Mouse (Mus musculus) adrenal gland, adult 18-20 months (tissue): ENCODE data around the gene Lmo7. TPM values are rescaled to one million over a fixed set of nuclear protein-coding genes. Genes with fewer than 3 reads are reported as not detected.

Experiments
- DNase-seq, 2 experiments: peaks; one replicate each; pipeline ENCODE4 v3.0.0; 2021 to 2022; ENCODE audit warnings: low spot score in 2 of 2
- total RNA-seq, 2 experiments: library from RNA; stranded (reverse); gene quantifications; 1 replicate in 1 of 2; 2 replicates in 1 of 2; pipeline ENCODE4 v1.2.3; 2021

The Lmo7 gene
- total RNA-seq, 2 experiments from 2014 or later: 15.9 to 18.3 TPM

DNA sequence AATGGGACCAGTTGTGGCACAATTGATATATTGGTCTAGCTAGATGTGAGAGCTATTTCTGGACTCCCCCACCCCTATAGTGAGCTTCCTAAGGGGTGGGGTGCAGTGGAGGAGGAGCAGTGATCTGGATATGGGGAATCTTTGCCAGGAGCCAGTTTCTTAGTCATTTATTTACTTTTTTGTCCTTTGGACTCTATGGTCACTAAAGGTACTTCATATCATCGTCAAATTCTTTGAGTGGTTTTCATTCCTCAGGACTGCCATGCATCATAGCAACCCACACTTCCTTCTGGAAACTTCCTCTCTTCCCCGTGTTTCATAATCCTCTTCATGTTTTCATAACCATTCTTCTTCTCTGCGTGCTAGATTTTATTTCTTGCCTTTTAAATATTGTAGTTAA is 104.4 kb downstream of the Lmo7 start:
- no peak for DNase-seq

DNA sequence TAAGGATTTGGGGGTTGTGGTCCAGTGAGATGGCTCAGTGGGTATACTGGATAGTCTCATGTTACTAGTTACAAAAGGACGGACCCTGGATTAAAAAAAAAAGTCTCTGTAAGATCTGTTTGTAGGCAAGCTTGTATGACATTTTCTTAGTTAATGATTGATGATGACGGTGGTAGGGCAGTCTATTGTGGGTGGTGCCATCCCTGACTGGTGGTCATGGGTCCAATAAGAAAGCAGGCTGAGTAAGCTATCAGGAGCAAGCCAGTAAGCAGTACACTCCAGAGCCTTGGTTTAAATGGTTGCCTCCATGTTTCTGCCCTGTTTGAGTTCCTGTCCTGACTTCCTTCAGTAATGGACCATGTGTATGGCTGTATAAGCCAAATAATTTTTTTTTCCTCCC is 106.6 kb downstream of the Lmo7 start:
- no peak for DNase-seq

DNA sequence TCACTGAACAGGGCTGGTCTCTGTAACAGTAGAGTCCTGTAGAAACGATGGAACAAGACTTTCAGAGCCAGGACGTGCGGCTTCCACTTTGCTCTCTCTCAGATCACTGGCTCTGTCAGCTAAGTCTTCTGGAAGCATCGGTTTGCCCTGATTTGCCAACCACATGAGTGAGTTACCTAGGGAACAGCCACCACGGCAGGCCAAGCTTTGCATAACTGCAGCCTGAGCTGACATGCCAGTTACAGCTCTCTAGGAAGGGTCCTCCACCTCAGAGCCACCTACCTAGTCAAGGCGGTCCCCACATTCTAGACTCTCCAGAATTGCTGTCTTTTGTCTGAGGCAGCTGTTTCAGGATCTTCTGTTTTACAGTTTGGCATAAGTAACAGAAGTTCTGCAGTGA is 107.4 kb downstream of the Lmo7 start:
- no peak for DNase-seq

DNA sequence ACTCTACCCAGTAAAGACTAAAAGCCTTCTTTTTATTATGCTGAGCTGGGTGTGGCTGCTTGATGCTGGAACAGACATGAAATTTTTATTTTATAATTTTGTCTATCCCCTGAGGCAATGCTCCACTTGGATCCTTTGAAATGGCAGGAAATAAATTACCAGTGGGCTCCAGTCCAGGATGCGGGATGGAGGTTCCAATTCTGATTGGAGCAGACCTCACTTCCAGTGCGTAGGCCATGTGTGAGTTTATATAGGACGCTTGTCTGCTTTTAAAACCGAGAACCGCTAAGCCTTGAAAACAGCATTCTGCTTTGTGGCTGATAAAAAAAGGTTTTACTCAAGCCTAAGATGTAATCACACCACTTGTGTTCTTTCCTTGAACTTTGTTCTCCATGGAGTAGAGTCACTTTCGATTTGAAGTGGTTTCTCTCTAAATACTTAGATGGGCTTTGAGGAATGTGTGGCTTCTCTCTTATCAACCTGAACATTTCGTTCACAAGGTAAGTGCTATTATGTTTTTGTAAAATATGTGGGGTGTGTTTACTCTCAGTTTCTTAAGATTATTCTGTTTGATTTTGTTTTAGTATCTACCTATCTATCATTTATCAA is 108.6 kb downstream of the Lmo7 start:
- DNase-seq: no peak

DNA sequence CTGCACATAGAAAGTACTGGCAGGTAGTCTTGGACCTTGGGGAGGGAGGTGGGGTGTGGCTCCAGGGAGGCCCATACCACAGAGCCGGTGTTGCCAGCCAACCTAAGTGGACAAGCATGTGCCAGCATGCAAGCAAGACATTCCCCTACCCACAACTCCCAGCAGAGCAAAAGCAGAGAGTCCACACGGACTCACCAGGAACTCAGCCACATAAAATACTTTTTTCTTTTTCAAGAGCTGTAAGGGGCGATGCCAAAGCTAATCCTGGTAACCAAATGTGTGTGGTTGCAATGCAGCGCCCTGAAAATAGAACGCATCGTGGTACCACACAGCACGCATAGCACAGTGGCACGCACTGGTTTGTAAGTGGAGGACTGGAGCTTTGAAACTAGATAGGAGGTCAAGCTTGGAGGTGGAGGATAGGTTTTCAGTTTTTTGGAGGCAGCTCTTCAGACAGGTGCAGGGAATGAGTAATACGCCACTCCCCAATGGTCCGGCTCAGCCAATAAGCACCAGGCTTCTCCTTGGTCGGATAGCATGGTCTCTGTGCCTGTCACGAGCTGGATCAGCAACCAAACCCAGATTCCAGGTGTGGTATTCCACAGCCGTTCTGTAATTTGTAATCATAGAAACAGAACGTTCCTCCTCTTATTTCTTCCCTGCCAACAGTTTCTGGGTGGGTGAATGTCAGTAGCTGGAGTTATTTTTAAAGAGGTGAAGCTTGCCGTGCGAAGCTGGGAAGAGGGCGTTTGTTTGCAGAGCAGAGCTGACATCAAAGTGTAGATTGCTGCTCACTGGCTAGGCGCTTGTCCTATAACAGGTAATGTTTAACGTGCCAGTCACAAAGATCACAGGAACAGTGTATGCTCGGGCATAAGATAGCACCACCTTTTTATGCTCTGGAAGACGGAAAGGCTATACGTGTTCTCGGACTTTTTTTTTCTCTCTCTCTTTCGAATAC is 110.3 kb downstream of the Lmo7 start:
- DNase-seq: no peak

DNA sequence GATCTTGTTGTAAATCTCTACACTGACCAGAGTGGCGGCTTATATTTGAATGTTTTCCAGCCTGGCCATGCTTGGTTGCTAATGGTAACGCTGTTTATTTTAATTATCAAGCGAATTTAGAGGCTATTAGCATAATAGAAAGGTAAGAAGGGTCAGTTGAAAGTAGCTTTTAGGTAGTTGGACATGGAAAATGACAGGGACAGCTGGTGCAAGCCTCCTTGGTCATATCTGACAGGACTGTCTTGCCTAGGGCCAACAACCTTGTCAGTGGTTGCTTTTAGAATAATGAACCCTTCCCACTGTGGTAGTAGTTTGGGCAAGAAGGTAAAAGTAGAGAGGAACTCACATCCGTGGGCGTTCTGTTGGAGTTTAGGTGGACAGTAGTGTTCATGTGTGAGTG is 111.5 kb downstream of the Lmo7 start:
- DNase-seq: no peak

DNA sequence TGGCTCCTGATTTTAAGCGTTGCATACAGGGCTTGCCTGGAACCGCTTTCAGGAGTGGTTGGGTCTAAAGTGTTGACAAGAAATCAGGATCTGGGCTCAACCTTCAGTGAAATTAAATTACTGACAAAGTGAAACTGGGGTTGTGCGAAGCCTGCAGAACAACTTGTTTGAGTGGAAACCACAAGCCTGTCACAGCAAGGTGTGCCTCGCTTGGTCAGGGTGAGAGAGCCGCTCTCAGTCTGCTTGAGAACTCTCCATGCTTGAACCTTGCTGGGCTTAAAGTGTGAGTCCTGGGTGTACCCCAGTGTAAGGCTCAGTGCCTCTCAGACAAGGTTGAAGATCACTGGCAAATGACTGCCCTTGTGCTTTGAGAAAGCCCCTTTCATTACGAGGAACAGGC is 112.8 kb downstream of the Lmo7 start:
- no peak for DNase-seq

DNA sequence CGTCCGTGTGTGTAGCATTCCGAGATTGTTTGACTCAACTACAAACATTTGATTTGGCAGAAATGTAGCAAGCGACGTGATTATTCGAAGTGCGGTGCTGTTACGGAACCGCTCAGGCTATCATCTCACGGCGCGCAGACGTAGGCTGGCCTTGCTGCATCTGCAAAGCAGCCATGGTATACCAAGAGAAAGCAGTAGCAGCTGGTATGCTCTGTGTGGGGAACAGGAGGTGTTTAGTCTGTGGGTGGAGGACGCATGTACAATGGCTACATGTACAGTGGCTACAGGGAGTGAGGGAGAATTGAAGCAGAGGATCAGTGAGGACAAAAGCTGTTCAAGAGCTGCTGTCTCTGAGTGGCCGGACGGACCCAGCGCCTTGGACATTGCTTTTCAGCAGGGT is 113.7 kb downstream of the Lmo7 start:
- no peak for DNase-seq

DNA sequence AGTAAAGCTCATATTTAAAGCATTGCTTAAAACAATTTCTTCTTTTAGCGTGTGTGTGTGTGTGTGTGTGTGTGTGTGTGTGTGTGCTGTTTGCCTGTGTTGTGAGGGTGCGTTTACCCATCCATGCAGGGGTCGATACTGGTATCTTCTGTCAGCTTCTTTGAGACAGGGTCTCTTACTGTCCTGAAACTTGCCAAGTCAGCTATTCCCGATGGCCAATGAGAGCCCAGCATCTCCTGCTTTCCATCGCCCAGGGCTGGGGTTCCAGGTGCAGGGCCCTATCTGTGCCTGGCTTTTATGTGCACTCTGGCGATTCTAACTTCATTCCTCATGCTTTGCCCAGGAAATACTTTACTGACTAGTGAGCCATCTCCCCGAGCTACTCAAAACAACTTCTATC is 114.7 kb downstream of the Lmo7 start:
- no peak for DNase-seq

DNA sequence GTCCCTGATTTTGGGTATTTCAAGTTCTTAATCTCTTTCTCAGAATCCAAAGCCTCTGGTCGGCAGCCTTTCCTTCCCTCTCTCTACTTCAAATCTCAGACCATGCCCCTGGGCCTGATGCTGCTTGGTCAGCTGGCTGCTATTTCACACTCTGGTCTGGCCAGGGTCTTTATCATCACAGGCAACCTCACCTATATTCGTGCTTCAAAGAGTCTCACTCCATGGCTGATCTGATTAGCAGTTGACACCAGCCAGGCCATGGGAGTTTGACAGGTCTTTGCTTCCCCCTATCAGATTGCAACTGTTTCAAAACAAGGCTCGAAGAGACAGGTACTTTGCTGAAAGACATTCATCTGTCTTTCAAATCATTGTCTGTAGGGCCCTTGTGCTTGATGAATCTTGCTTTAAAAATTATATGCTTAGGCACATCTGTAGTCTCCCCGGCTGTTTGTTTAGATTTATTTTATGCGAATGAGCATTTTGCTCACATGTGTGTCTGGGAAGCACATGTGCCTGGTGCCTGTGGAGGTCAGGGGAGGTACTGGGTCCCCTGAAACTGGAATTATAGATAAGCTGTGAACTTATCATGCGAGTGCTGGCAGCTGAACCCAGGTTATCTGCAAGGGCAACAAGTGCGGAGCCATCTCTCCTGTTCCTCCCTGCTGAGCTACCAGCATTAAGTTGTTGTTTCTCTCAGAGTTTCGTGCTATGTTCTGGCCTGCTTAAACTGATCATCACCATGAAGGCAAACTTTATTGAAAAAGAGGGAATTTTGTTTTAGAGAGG is 116.5 kb downstream of the Lmo7 start:
- no peak for DNase-seq

DNA sequence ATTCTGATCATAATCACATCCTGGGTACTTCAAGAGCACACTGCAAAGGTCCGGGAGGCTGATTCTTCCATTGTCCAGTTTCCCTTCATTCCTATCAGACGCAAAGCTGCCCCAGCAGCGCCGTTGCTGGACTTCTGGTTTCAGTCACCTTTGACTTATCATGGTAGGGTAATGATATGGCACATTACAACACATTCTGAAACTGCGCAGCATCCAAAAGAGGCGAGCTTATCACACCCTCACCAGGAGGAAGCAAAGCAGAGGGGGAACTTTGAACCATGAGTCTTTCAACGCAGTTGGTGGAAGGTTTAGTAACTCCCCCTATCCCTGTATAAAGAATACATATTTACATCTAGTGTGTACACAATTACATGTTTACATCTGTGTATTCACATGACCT is 117.8 kb downstream of the Lmo7 start:
- no peak for DNase-seq

DNA sequence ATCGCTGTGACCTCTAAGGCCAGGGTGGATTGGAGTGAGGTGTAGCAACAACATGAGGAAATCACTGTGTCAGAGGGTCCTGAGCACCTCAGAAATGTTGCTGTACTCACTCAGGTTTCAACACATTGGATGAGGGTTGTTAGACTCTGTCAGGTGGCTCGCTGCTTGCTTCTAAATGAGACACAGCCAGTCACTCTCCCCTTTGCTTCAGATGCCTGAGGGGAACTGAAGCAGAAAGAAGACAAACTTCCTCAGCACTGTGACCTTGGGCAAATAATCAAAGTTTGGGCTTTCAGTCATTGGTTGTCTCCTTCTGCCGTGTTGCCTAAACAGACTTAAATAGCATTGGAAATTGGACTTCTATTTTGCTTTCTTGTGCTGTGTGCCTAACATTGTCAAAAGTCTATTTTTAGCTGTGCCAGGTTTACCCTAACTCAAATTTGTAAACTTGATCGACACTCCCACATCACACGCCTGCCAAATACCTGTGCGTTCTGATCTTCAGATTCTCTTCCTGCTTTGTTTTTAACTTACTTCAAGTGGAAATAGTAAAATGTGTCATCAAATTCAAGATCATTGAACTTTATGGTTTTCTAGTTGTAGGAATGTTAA is 122.9 kb downstream of the Lmo7 start:
- DNase-seq: no peak

DNA sequence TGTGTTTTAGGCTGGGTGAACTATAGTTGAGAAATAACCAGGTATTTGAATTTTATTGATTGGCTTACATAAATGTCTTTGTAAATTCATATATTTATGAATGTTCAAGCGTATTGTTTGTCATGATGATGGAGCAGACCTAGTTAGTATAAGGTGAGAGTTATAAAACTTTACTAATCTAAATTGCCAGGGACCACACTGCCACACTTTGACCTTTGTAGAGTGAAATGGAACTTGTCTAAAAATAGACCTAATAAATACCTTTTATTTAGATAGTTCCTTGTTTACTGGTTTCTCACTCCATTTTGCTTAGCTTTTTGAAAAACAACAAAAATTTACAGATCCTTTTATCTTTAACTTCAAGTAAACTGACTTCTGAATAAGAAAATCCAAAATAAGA is 123.5 kb downstream of the Lmo7 start:
- no peak for DNase-seq

DNA sequence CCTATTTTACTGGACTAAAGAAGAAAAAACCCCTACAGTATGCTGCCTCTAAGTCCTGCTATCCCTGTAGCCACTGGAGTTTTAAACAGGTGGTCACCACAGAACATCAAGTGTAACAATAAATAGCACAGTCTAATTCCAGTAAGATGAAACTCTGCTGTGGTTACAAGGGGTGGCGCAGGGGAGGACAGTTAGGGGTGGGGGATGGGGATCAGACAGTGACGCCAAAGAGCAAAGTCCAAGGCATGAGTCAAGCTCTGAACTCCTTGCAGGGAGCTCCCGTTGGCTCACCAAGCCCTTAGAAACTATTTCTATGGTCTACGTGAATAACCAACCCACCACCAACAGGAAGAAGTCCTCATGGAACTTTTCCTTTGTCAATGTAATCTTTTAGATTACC is 124.0 kb downstream of the Lmo7 start:
- DNase-seq: no peak

DNA sequence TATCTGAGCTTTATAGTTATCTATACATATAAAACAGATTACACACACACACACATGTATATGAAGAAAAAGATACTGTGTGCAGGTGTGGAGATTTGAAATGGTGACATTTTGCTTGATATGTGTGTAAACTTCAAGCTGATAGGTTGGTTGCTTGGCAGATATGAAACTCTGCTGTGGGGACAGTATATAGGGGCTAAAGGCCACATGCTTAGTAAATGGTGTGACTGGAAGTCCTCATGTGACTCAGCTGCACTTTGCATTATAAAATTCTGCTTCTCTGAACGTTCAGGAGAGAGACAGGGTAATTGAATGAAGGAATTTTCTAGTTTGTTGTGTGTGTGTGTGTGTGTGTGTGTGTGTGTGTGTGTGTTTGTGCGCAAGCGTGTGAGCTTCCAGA is 124.5 kb downstream of the Lmo7 start:
- DNase-seq: no peak

DNA sequence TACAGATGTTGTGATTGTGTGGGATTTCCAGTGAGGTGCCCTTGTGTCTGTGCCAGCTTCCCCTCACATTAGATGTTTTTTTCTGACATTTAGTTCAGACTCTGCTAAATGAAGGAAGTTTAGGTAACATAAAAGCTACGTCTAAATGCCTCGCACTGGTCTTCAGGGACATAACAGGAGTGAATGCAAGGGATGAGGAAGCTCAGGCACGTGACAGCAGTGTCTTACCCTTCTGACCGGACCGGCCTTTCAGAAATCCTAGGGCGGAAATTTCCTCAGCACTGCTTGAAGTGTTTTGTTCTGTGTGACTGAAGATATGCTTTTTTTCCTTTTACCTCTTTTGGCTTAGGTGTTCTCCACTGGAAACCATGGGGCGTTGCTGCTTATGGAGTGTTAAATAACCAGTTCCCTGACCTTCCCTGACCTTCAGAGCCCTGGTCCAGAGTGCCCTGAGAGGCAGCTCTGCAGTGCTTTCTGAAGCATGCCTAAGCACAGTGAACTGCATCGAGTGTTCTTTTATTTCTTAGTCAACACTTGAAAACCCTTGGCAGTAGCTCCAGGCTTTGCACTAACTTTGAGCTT is 129.6 kb downstream of the Lmo7 start:
- no peak for DNase-seq

DNA sequence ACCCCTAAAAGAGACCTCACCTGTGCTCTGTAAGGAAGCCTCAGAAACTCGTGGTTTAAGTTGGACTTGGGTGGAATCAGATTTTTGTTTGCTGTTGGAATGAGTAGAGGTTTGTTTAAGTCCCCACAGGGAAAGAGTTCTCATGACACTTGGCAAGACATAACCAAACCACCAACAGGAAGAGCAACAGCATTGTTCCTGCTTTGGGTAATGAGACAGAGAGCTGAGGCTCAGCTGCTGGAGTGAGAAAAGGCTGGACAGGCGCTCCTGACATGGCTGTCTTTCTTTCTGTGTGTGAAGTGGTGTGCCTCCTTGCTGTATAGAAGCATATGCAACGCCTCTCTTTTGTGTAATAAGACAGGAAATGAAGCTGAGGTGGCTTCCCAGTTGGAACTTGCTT is 132.3 kb downstream of the Lmo7 start:
- DNase-seq: no peak

DNA sequence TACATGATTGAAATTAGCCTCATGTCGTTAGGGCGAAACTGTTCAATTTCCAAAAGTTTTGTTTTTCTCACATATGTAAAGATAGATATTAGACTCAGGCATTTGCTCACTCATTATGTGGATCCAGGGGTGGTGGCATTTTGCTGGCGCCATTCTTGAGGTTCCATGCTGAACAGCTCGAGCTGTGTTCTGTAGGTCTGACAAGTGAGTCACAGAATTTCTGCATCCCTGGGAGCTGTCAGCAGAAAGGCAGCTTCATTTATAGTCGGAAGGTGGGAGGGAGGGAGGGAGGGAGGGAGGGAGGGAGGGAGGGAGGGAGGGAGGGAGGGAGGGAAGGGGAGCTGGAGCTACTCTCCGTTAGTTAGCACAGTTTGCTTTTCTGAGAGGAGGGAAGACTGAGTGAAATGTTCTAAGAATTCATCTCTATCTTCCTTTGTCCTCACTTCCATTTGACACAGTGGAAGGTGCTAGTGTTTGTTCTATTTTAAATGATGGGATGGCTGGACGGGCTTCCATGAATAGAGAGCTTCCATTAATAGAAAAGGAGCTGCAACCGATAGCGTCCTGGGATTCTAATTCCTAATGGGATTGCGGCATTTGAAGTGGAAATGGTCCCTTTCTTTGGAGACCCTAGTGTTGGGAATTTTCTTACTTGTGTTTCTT is 137.4 kb downstream of the Lmo7 start:
- DNase-seq: no peak

DNA sequence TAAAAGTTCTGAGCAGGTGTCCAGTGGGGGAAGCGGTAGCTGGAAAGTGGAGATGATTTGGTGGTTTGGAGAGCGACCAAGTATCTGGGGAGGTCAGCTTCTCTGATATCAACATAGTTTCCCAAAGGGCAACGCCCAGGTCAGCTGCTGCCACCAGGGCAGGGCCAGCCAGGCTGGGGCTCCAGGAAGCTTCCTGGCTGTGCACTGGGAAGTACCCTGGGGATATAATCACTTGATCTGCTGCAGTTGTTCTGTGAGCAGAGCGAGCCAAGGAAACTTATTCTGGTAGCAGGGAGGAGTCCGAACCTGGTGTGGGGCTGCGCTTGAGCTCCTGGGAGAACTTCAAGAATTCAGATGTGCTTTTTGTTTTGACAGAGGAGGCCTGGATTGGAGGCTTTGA is 139.4 kb downstream of the Lmo7 start:
- no peak for DNase-seq

DNA sequence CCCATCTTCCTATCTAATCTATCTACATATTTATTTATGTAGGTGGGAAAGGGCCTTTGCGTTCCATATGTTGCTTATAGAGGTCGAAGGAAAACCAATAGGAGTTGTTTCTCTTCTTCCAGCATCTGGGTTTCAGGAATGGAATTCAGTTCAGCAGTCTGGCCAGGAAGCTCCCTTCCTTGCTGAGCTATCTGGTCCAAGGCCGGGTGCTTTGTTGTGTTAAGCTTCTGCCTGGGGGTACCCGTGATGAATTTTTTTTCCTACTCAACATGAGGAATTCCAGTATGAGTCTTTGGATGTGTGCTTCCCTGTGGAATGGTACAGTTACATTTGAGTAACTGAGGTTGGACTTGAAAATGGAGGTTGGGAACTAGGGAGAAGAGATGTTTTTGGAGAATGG is 139.9 kb downstream of the Lmo7 start:
- DNase-seq: no peak
